Mouse (Mus musculus): ENCODE data around the gene Unc45b.

Unc45b gene

GRCm38 (mm10) chr11:82910250-82910649 is at the start of gene Unc45b:
Gene Unc45b (plus strand): TSS chr11:82910550.
- DNase-seq (ENCODE audit: low spot score in 2 of 2): no peak

- DNase-seq (ENCODE audit: low spot score in 2 of 2): no peak
Observed at GRCm38 (mm10) chr11:82860759-82861158, 49.6 kb upstream of the Unc45b start.

GRCm38 (mm10) chr11:82861558-82861957 is 48.8 kb upstream of the Unc45b start:
- no peak for DNase-seq (ENCODE audit: low spot score in 2 of 2)

- DNase-seq (ENCODE audit: low spot score in 2 of 2): no peak
Observed at GRCm38 (mm10) chr11:82862638-82863037, 47.7 kb upstream of the Unc45b start.

- DNase-seq (ENCODE audit: low spot score in 2 of 2): no peak
Observed at GRCm38 (mm10) chr11:82863059-82863458, 47.3 kb upstream of the Unc45b start.

GRCm38 (mm10) chr11:82863488-82863931 is 46.8 kb upstream of the Unc45b start:
- no peak for DNase-seq (ENCODE audit: low spot score in 2 of 2)

- no peak for DNase-seq (ENCODE audit: low spot score in 2 of 2)
Observed at GRCm38 (mm10) chr11:82865957-82866356, 44.4 kb upstream of the Unc45b start.

GRCm38 (mm10) chr11:82866850-82867564 is 43.3 kb upstream of the Unc45b start:
- DNase-seq (ENCODE audit: low spot score in 2 of 2): no peak

GRCm38 (mm10) chr11:82867956-82868355 is 42.4 kb upstream of the Unc45b start:
- DNase-seq (ENCODE audit: low spot score in 2 of 2): no peak

GRCm38 (mm10) chr11:82869506-82870172 is 40.7 kb upstream of the Unc45b start:
- no peak for DNase-seq (ENCODE audit: low spot score in 2 of 2)

GRCm38 (mm10) chr11:82870173-82871030 is 39.9 kb upstream of the Unc45b start:
- peak; percentile 11 to 17 for DNase-seq (ENCODE audit: low spot score in 2 of 2)

GRCm38 (mm10) chr11:82871031-82871446 is 39.3 kb upstream of the Unc45b start, which contains the start of gene Rffl:
Gene Rffl (minus strand): TSS chr11:82871210.
- DNase-seq (ENCODE audit: low spot score in 2 of 2): peak; percentile 83 to 86

GRCm38 (mm10) chr11:82874924-82875323 is 35.4 kb upstream of the Unc45b start:
- no peak for DNase-seq (ENCODE audit: low spot score in 2 of 2)

GRCm38 (mm10) chr11:82875631-82876030 is 34.7 kb upstream of the Unc45b start:
- DNase-seq (ENCODE audit: low spot score in 2 of 2): no peak

- no peak for DNase-seq (ENCODE audit: low spot score in 2 of 2)
Observed at GRCm38 (mm10) chr11:82877726-82878344, 32.5 kb upstream of the Unc45b start.

GRCm38 (mm10) chr11:82883180-82883579 is 27.2 kb upstream of the Unc45b start:
- DNase-seq (ENCODE audit: low spot score in 2 of 2): no peak

- no peak for DNase-seq (ENCODE audit: low spot score in 2 of 2)
Observed at GRCm38 (mm10) chr11:82886559-82886958, 23.8 kb upstream of the Unc45b start.

- DNase-seq (ENCODE audit: low spot score in 2 of 2): no peak
Observed at GRCm38 (mm10) chr11:82888491-82888946, 21.8 kb upstream of the Unc45b start.

- DNase-seq (ENCODE audit: low spot score in 2 of 2): no peak
Observed at GRCm38 (mm10) chr11:82889524-82890341, 20.6 kb upstream of the Unc45b start.

GRCm38 (mm10) chr11:82890342-82890762 is 20.0 kb upstream of the Unc45b start, which contains the start of gene Rad51d:
Gene Rad51d (minus strand): TSS chr11:82890614.
- DNase-seq (ENCODE audit: low spot score in 2 of 2): peak; percentile 86 to 87

- DNase-seq (ENCODE audit: low spot score in 2 of 2): no peak
Observed at GRCm38 (mm10) chr11:82891936-82892335, 18.4 kb upstream of the Unc45b start, which contains the start of gene Fndc8. Gene Fndc8 (plus strand): TSS chr11:82892124.

Measured in right cerebral cortex, postnatal 36 days (tissue).